Mouse (Mus musculus): ENCODE results near the gene Aadacl3. TPM values are rescaled to one million over a fixed set of nuclear protein-coding genes. Genes with fewer than 3 reads are reported as not detected.

Aadacl3 gene
- polyA plus RNA-seq (2015; fragmentation: Nextera tagmentation; extraction: Ambion mirVana): not detected in 2 replicates

DNA sequence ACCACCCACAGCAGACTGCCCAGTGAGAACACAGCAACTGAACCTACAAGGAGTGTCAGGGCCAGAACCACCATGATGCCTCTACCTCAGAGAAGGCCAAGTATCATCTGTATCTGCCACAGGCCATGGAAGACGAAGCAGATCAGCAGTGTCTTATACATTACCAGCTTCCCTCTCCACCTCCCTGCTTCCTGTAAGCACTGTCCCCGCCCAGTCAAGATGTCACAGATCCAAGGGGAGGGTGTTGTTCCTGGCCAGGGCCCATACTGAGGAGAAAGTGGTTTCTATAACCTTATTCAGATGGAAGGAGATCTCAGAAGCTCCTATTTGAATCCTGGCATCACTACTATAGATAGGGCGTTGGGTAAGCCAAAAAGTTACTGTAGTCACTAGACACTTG lies at the start of gene Aadacl3:
Gene Aadacl3 (minus strand): TSS at position 101 of the 400 bp plus-strand sequence.
- no peaks in the 10 kb centered on the region for H3K27me3 ChIP-seq (replicated peaks; ENCODE audit: control insufficient read depth, insufficient read depth, low read length)
- H3K9ac ChIP-seq (ENCODE audit: low read depth, low read length): no peak within 1 kb of the TSS
- no peak for ATAC-seq
- no peak within 1 kb of the TSS for H3K4me2 ChIP-seq (ENCODE audit: low read depth, low read length)
- no peak within 1 kb of the TSS for H3K27ac ChIP-seq (ENCODE audit: low read length)
- H3K9me3 ChIP-seq (ENCODE audit: control insufficient read depth, low read length): no peaks in the 10 kb centered on the region
- no peak within 1 kb of the TSS for H3K4me3 ChIP-seq (ENCODE audit: low read length)
- no peaks in the 10 kb centered on the region for H3K36me3 ChIP-seq (ENCODE audit: control insufficient read depth, insufficient read depth, low read length)
- 69% methylated on average over 3 of the region's 3 CpGs for WGBS
- no peaks in the 10 kb centered on the region for H3K4me1 ChIP-seq (ENCODE audit: control insufficient read depth, insufficient read depth, low read length)

- no peaks in the 10 kb centered on the region for H3K4me1 ChIP-seq (ENCODE audit: control insufficient read depth, insufficient read depth, low read length)
- no peak overlapping the region for H3K27ac ChIP-seq (ENCODE audit: low read length)
- no peak overlapping the region for H3K4me2 ChIP-seq (ENCODE audit: low read depth, low read length)
- no peak overlapping the region for H3K9ac ChIP-seq (ENCODE audit: low read depth, low read length)
- no peaks in the 10 kb centered on the region for H3K36me3 ChIP-seq (ENCODE audit: control insufficient read depth, insufficient read depth, low read length)
- 74% methylated on average over 1 of the region's 1 CpGs for WGBS
- no peaks in the 10 kb centered on the region for H3K9me3 ChIP-seq (ENCODE audit: control insufficient read depth, low read length)
- H3K27me3 ChIP-seq (replicated peaks; ENCODE audit: control insufficient read depth, insufficient read depth, low read length): no peaks in the 10 kb centered on the region
- H3K4me3 ChIP-seq (ENCODE audit: low read length): no peak overlapping the region
- no peak for ATAC-seq
These were observed 43.0 kb upstream of the Aadacl3 start for GRCm38 (mm10) chr4:144506518-144506917.

GRCm38 (mm10) chr4:144493331-144493730 lies 29.8 kb upstream of the Aadacl3 start:
- Histone ChIP-seq H3K9ac (ENCODE audit: low read depth, low read length) (no peak overlapping the region), H3K9me3 (ENCODE audit: control insufficient read depth, low read length) (no peaks in the 10 kb centered on the region; the same call in 1 of the 2 replicates), H3K4me3 (ENCODE audit: low read length) (no peak overlapping the region), H3K4me2 (ENCODE audit: low read depth, low read length) (no peak overlapping the region), H3K27me3 (replicated peaks; ENCODE audit: control insufficient read depth, insufficient read depth, low read length) (no peaks in the 10 kb centered on the region), H3K27ac (ENCODE audit: low read length) (no peak overlapping the region), H3K4me1 (ENCODE audit: control insufficient read depth, insufficient read depth, low read length) (no peaks in the 10 kb centered on the region), H3K36me3 (ENCODE audit: control insufficient read depth, insufficient read depth, low read length) (no peaks in the 10 kb centered on the region)
- no peak for ATAC-seq

- no peak overlapping the region for H3K27ac ChIP-seq (ENCODE audit: low read length)
- no peak for ATAC-seq
- 63% methylated on average over 1 of the region's 1 CpGs for WGBS
These were observed 4.5 kb upstream of the Aadacl3 start for GRCm38 (mm10) chr4:144468091-144468490.

DNA sequence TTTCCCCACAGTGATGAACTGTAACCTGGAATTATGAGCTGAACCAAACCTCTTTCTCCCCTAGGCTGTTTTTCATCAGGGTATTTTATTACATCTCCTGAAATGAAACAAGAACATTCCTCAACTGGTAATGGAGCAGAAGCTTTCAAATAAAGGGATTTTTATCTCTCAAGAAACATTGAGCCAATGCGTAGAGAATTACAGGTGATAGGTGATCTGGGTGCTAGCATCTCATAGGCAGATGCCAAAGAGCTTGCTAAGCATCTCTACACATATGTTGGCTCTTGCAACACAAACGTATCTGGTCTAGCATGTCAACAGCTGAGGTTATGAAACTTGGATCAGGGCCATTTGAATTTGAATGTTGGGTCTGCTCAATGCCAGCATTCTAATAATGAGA lies 1.6 kb upstream of the Aadacl3 start:
- no peaks in the 10 kb centered on the region for H3K4me1 ChIP-seq (ENCODE audit: control insufficient read depth, insufficient read depth, low read length)
- no peak for ATAC-seq
- 70% methylated on average over 2 of the region's 2 CpGs for WGBS

More at GRCm38 (mm10) chr4:144468091-144468490, 4.5 kb upstream of the Aadacl3 start:
- Histone ChIP-seq H3K4me1 (ENCODE audit: control insufficient read depth, insufficient read depth, low read length) (no peaks in the 10 kb centered on the region), H3K27me3 (replicated peaks; ENCODE audit: control insufficient read depth, insufficient read depth, low read length) (no peaks in the 10 kb centered on the region), H3K9ac (ENCODE audit: low read depth, low read length) (no peak overlapping the region), H3K4me3 (ENCODE audit: low read length) (no peak overlapping the region), H3K4me2 (ENCODE audit: low read depth, low read length) (no peak overlapping the region), H3K9me3 (ENCODE audit: control insufficient read depth, low read length) (no peaks in the 10 kb centered on the region), H3K36me3 (ENCODE audit: control insufficient read depth, insufficient read depth, low read length) (no peaks in the 10 kb centered on the region)

GRCm38 (mm10) chr4:144453217-144453616 lies 10.3 kb downstream of the Aadacl3 start, which contains the start of gene Gm9944:
Gene Gm9944 (minus strand): TSS chr4:144453317.
- H3K36me3 ChIP-seq (ENCODE audit: control insufficient read depth, insufficient read depth, low read length): no peaks in the 10 kb centered on the region
- H3K27me3 ChIP-seq (replicated peaks; ENCODE audit: control insufficient read depth, insufficient read depth, low read length): no peaks in the 10 kb centered on the region
- H3K4me1 ChIP-seq (ENCODE audit: control insufficient read depth, insufficient read depth, low read length): no peaks in the 10 kb centered on the region
- no peak within 1 kb of the TSS for H3K4me2 ChIP-seq (ENCODE audit: low read depth, low read length)
- H3K27ac ChIP-seq (ENCODE audit: low read length): no peak within 1 kb of the TSS
- 77% methylated on average over 2 of the region's 2 CpGs for WGBS
- H3K9me3 ChIP-seq (ENCODE audit: control insufficient read depth, low read length): no peaks in the 10 kb centered on the region
- H3K9ac ChIP-seq (ENCODE audit: low read depth, low read length): no peak within 1 kb of the TSS
- no peak for ATAC-seq
- no peak within 1 kb of the TSS for H3K4me3 ChIP-seq (ENCODE audit: low read length)

More for the DNA sequence above, 1.6 kb upstream of the Aadacl3 start:
- Histone ChIP-seq H3K9ac (ENCODE audit: low read depth, low read length) (no peak overlapping the region), H3K36me3 (ENCODE audit: control insufficient read depth, insufficient read depth, low read length) (no peaks in the 10 kb centered on the region), H3K9me3 (ENCODE audit: control insufficient read depth, low read length) (no peaks in the 10 kb centered on the region), H3K4me3 (ENCODE audit: low read length) (no peak overlapping the region), H3K27ac (ENCODE audit: low read length) (no peak overlapping the region), H3K27me3 (replicated peaks; ENCODE audit: control insufficient read depth, insufficient read depth, low read length) (no peaks in the 10 kb centered on the region), H3K4me2 (ENCODE audit: low read depth, low read length) (no peak overlapping the region)

DNA sequence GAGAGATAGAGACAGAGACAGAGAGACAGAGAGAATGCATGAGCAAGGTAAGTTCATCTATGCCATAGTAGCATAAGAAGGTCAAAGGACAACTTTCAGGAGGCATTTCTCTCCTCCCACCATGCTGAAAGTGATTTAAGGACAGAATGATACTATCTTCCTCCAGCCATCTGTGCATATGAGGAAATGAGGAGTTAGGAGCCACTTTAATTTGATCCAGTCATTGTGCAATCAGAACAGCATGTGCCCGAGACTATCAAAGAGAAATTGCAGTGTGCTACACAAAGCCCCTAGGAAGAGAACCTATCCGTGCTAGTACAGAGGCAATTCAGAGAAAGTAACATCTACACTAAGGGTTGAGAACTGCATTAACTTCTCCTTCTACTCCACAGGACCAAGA lies 15.0 kb downstream of the Aadacl3 start:
- H3K9me3 ChIP-seq (ENCODE audit: control insufficient read depth, low read length): no peaks in the 10 kb centered on the region
- H3K27ac ChIP-seq (ENCODE audit: low read length): no peak overlapping the region
- ATAC-seq: no peak
- H3K36me3 ChIP-seq (ENCODE audit: control insufficient read depth, insufficient read depth, low read length): no peaks in the 10 kb centered on the region
- WGBS: 81% methylated on average over 2 of the region's 2 CpGs
- H3K9ac ChIP-seq (ENCODE audit: low read depth, low read length): no peak overlapping the region
- no peak overlapping the region for H3K4me2 ChIP-seq (ENCODE audit: low read depth, low read length)
- no peaks in the 10 kb centered on the region for H3K4me1 ChIP-seq (ENCODE audit: control insufficient read depth, insufficient read depth, low read length)
- no peak overlapping the region for H3K4me3 ChIP-seq (ENCODE audit: low read length)
- no peaks in the 10 kb centered on the region for H3K27me3 ChIP-seq (replicated peaks; ENCODE audit: control insufficient read depth, insufficient read depth, low read length)

GRCm38 (mm10) chr4:144441582-144441981 lies 22.0 kb downstream of the Aadacl3 start:
- no peaks in the 10 kb centered on the region for H3K27me3 ChIP-seq (replicated peaks; ENCODE audit: control insufficient read depth, insufficient read depth, low read length)
- ATAC-seq: no peak

DNA sequence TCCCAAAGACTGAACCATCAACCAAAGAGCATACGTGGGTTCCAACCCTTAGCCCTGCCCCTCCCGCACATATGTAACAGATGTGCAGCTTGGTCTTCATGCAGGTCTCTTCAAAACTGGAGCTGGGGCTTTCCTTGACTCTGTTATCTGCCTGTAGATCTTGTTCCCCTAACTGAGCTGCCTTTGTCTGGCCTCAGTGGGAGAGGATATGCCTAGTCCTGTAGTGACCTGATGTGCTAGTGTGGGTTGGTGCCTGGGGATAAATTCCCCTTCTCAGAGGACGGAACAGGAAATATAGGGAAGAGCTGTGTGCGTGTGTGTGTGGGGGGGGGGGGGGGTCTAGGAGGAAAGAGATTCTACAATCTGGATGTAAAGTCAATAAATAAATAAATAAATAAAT lies 22.5 kb downstream of the Aadacl3 start:
- Histone ChIP-seq H3K4me1 (ENCODE audit: control insufficient read depth, insufficient read depth, low read length) (no peaks in the 10 kb centered on the region), H3K9ac (ENCODE audit: low read depth, low read length) (no peak overlapping the region), H3K27ac (ENCODE audit: low read length) (no peak overlapping the region), H3K27me3 (replicated peaks; ENCODE audit: control insufficient read depth, insufficient read depth, low read length) (no peaks in the 10 kb centered on the region), H3K4me2 (ENCODE audit: low read depth, low read length) (no peak overlapping the region), H3K9me3 (ENCODE audit: control insufficient read depth, low read length) (no peaks in the 10 kb centered on the region), H3K4me3 (ENCODE audit: low read length) (no peak overlapping the region), H3K36me3 (ENCODE audit: control insufficient read depth, insufficient read depth, low read length) (no peaks in the 10 kb centered on the region)
- WGBS: 90% methylated on average over 4 of the region's 4 CpGs
- no peak for ATAC-seq

More at GRCm38 (mm10) chr4:144441582-144441981, 22.0 kb downstream of the Aadacl3 start:
- Histone ChIP-seq H3K36me3 (ENCODE audit: control insufficient read depth, insufficient read depth, low read length) (no peaks in the 10 kb centered on the region), H3K27ac (ENCODE audit: low read length) (no peak overlapping the region), H3K9ac (ENCODE audit: low read depth, low read length) (no peak overlapping the region), H3K4me3 (ENCODE audit: low read length) (no peak overlapping the region), H3K9me3 (ENCODE audit: control insufficient read depth, low read length) (no peaks in the 10 kb centered on the region), H3K4me1 (ENCODE audit: control insufficient read depth, insufficient read depth, low read length) (no peaks in the 10 kb centered on the region), H3K4me2 (ENCODE audit: low read depth, low read length) (no peak overlapping the region)
- 76% methylated on average over 1 of the region's 1 CpGs for WGBS

- H3K4me1 ChIP-seq (ENCODE audit: control insufficient read depth, insufficient read depth, low read length): no peaks in the 10 kb centered on the region
- H3K9me3 ChIP-seq (ENCODE audit: control insufficient read depth, low read length): no peaks in the 10 kb centered on the region
- no peak within 1 kb of the TSS for H3K27ac ChIP-seq (ENCODE audit: low read length)
- H3K4me2 ChIP-seq (ENCODE audit: low read depth, low read length): no peak within 1 kb of the TSS
- H3K4me3 ChIP-seq (ENCODE audit: low read length): no peak within 1 kb of the TSS
- no peak for ATAC-seq
- no peaks in the 10 kb centered on the region for H3K27me3 ChIP-seq (replicated peaks; ENCODE audit: control insufficient read depth, insufficient read depth, low read length)
- no peaks in the 10 kb centered on the region for H3K36me3 ChIP-seq (ENCODE audit: control insufficient read depth, insufficient read depth, low read length)
- H3K9ac ChIP-seq (ENCODE audit: low read depth, low read length): no peak within 1 kb of the TSS
These were observed 24.9 kb downstream of the Aadacl3 start, which contains the start of gene 1700012P22Rik for GRCm38 (mm10) chr4:144438672-144439071. Gene 1700012P22Rik (minus strand): TSS chr4:144438772.

Data from intestine, embryonic 16.5 days (tissue).